Mouse (Mus musculus) testis, adult 2 months (tissue): ENCODE measurements at regions not wholly inside any gene's neighbourhood (a gene's known extent, or its start where the extent isn't known, plus 50 kb on each side); places are given as distances from the start of the nearest gene placed in this dataset.

Source experiments
- CTCF ChIP-seq: fragments of 200-500 bp; IDR thresholded peaks from 2 replicates; pipeline ENCODE4 v1.5.1; 2012; ENCODE audit warnings: low read depth, mild to moderate bottlenecking, inconsistent platforms, low read length, moderate library complexity; ENCODE audit not compliant: control insufficient read depth, insufficient read depth, insufficient replicate concordance
- POLR2A ChIP-seq: fragments of 200-500 bp; IDR thresholded peaks from 2 replicates; pipeline ENCODE4 v1.6.1; 2012; ENCODE audit warnings: low read depth, mild to moderate bottlenecking, inconsistent platforms, low read length, moderate library complexity; ENCODE audit not compliant: control insufficient read depth

- TF ChIP-seq CTCF (peak; percentile 11; the same call in 1 of the 2 replicates), POLR2A (no peak)
Measured at GRCm38 (mm10) chr17:9145605-9146223, 157.6 kb downstream of the 1700010I14Rik start.
